Mouse (Mus musculus) macrophage (primary cell): ENCODE measurements around the gene Fbxl13. TPM values are rescaled to one million over a fixed set of nuclear protein-coding genes. Genes with fewer than 3 reads are reported as not detected.

Source experiments
- H3K27ac ChIP-seq: fragments of 350-480 bp; formaldehyde crosslinking; 2 replicates; pipeline ENCODE4 v1.9.0; 2021
- H3K36me3 ChIP-seq: fragments of 350-480 bp; formaldehyde crosslinking; 2 replicates; pipeline ENCODE4 v1.9.0; 2021; ENCODE audit errors: inconsistent target
- H3K4me3 ChIP-seq: fragments of 350-480 bp; formaldehyde crosslinking; 2 replicates; pipeline ENCODE4 v1.9.0; 2021; ENCODE audit errors: inconsistent target
- H3K79me2 ChIP-seq: fragments of 350-480 bp; formaldehyde crosslinking; 2 replicates; pipeline ENCODE4 v1.9.0; 2021; ENCODE audit errors: inconsistent target
- WGBS: methylation state at CpG from one replicate; pipeline ENCODE4 v1.1.7; 2026; ENCODE audit warnings: inconsistent platforms; ENCODE audit not compliant: missing documents; 5-methylcytosine and 5-hydroxymethylcytosine counted together
- polyA plus RNA-seq: library from polyadenylated mRNA; stranded (reverse); fragments of 250-400 nt; gene quantifications from 3 replicates; pipeline ENCODE4 v1.2.4, GENCODE M21; 2018; ENCODE audit warnings: inconsistent platforms

Fbxl13 gene
- polyA plus RNA-seq, 1 experiment from 2014 or later, result not detected

GRCm38 (mm10) chr5:21575210-21575550 is 70.3 kb downstream of the Fbxl13 start:
- Histone ChIP-seq H3K4me3 (no peak overlapping the region), H3K27ac (no peak overlapping the region), H3K79me2 (no peaks in the 10 kb centered on the region), H3K36me3 (no peaks in the 10 kb centered on the region)
- 96% methylated on average over 13 of the region's 13 CpGs for WGBS

GRCm38 (mm10) chr5:21574386-21575209 is 70.8 kb downstream of the Fbxl13 start:
- no peak overlapping the region for H3K4me3 ChIP-seq
- no peak overlapping the region for H3K27ac ChIP-seq
- 92% methylated on average over 21 of the region's 21 CpGs for WGBS
- H3K79me2 ChIP-seq, result no peaks in the 10 kb centered on the region
- no peaks in the 10 kb centered on the region for H3K36me3 ChIP-seq

- no peaks in the 10 kb centered on the region for H3K79me2 ChIP-seq
Measured at GRCm38 (mm10) chr5:21572764-21573416, 72.5 kb downstream of the Fbxl13 start.

GRCm38 (mm10) chr5:21567784-21568183 is 77.7 kb downstream of the Fbxl13 start:
- no peaks in the 10 kb centered on the region for H3K79me2 ChIP-seq
- 86% methylated on average over 1 of the region's 1 CpGs for WGBS

More at GRCm38 (mm10) chr5:21572764-21573416, 72.5 kb downstream of the Fbxl13 start:
- WGBS, result 93% methylated on average over 3 of the region's 3 CpGs
- no peak overlapping the region for H3K27ac ChIP-seq
- H3K36me3 ChIP-seq, result no peaks in the 10 kb centered on the region
- H3K4me3 ChIP-seq, result no peak overlapping the region

GRCm38 (mm10) chr5:21565392-21566065 is 79.9 kb downstream of the Fbxl13 start:
- 87% methylated on average over 9 of the region's 9 CpGs for WGBS
- Histone ChIP-seq H3K79me2 (no peaks in the 10 kb centered on the region), H3K27ac (no peak overlapping the region), H3K36me3 (no peaks in the 10 kb centered on the region), H3K4me3 (no peak overlapping the region)

More at GRCm38 (mm10) chr5:21567784-21568183, 77.7 kb downstream of the Fbxl13 start:
- Histone ChIP-seq H3K4me3 (no peak overlapping the region), H3K36me3 (no peaks in the 10 kb centered on the region), H3K27ac (no peak overlapping the region)

- peak overlapping the region; percentile 61 for H3K27ac ChIP-seq
- 0% methylated on average over 2 of the region's 2 CpGs for WGBS
Measured at GRCm38 (mm10) chr5:21563936-21564335, 81.5 kb downstream of the Fbxl13 start.

GRCm38 (mm10) chr5:21556502-21556901 is 88.9 kb downstream of the Fbxl13 start:
- no peaks in the 10 kb centered on the region for H3K36me3 ChIP-seq
- H3K4me3 ChIP-seq, result no peak overlapping the region
- no peak overlapping the region for H3K27ac ChIP-seq
- no peaks in the 10 kb centered on the region for H3K79me2 ChIP-seq
- 92% methylated on average over 3 of the region's 3 CpGs for WGBS

More at GRCm38 (mm10) chr5:21563936-21564335, 81.5 kb downstream of the Fbxl13 start:
- H3K36me3 ChIP-seq, result no peaks in the 10 kb centered on the region
- no peaks in the 10 kb centered on the region for H3K79me2 ChIP-seq
- no peak overlapping the region for H3K4me3 ChIP-seq

GRCm38 (mm10) chr5:21554732-21555131 is 90.7 kb downstream of the Fbxl13 start:
- WGBS, result 94% methylated on average over 1 of the region's 1 CpGs
- H3K27ac ChIP-seq, result no peak overlapping the region
- no peaks in the 10 kb centered on the region for H3K36me3 ChIP-seq
- H3K4me3 ChIP-seq, result no peak overlapping the region
- no peaks in the 10 kb centered on the region for H3K79me2 ChIP-seq

GRCm38 (mm10) chr5:21553685-21554084 is 91.7 kb downstream of the Fbxl13 start:
- Histone ChIP-seq H3K36me3 (no peaks in the 10 kb centered on the region), H3K4me3 (no peak overlapping the region), H3K27ac (no peak overlapping the region), H3K79me2 (no peaks in the 10 kb centered on the region)
- WGBS, result 92% methylated on average over 4 of the region's 4 CpGs

- no peaks in the 10 kb centered on the region for H3K36me3 ChIP-seq
- 58% methylated on average over 8 of the region's 8 CpGs for WGBS
- no peaks in the 10 kb centered on the region for H3K79me2 ChIP-seq
Measured at GRCm38 (mm10) chr5:21547005-21547404, 98.4 kb downstream of the Fbxl13 start.

GRCm38 (mm10) chr5:21545786-21546185 is 99.6 kb downstream of the Fbxl13 start:
- Histone ChIP-seq H3K36me3 (no peaks in the 10 kb centered on the region), H3K27ac (no peak overlapping the region), H3K79me2 (no peaks in the 10 kb centered on the region), H3K4me3 (no peak overlapping the region)
- 91% methylated on average over 4 of the region's 4 CpGs for WGBS

More at GRCm38 (mm10) chr5:21547005-21547404, 98.4 kb downstream of the Fbxl13 start:
- Histone ChIP-seq H3K4me3 (no peak overlapping the region), H3K27ac (no peak overlapping the region)

GRCm38 (mm10) chr5:21545227-21545626 is 100.2 kb downstream of the Fbxl13 start:
- Histone ChIP-seq H3K79me2 (no peaks in the 10 kb centered on the region), H3K4me3 (no peak overlapping the region), H3K27ac (no peak overlapping the region), H3K36me3 (no peaks in the 10 kb centered on the region)

GRCm38 (mm10) chr5:21544821-21545220 is 100.6 kb downstream of the Fbxl13 start:
- H3K27ac ChIP-seq, result no peak overlapping the region
- no peaks in the 10 kb centered on the region for H3K79me2 ChIP-seq
- H3K36me3 ChIP-seq, result no peaks in the 10 kb centered on the region
- no peak overlapping the region for H3K4me3 ChIP-seq
- 94% methylated on average over 3 of the region's 3 CpGs for WGBS

- Histone ChIP-seq H3K27ac (no peak within 1 kb of the TSS), H3K4me3 (no peak within 1 kb of the TSS), H3K79me2 (no peaks in the 10 kb centered on the region), H3K36me3 (no peaks in the 10 kb centered on the region)
- WGBS, result 93% methylated on average over 17 of the region's 17 CpGs
Measured at GRCm38 (mm10) chr5:21543409-21544201, 101.8 kb downstream of the Fbxl13 start, which contains the start of gene Lrrc17. Gene Lrrc17, plus strand, starts transcription at chr5:21543559.
